Mouse (Mus musculus) spleen, postnatal 4 days (tissue): ENCODE data around the gene Prkci.

Source experiments
- DNase-seq, 2 experiments: peaks; one replicate each; pipeline ENCODE4 v3.0.0; 2022; ENCODE audit warnings: low spot score in 2 of 2

Prkci gene

GRCm38 (mm10) chr3:30995283-30995898 is at the start of gene Prkci:
Prkci (plus strand) TSS chr3:30995747.
- DNase-seq, result peak; percentile 91 to 96

- DNase-seq, result no peak
Measured at GRCm38 (mm10) chr3:30951652-30952051, 43.9 kb upstream of the Prkci start.

- DNase-seq, result no peak
Measured at GRCm38 (mm10) chr3:30952273-30953070, 43.1 kb upstream of the Prkci start.

- DNase-seq, result no peak
Measured at GRCm38 (mm10) chr3:30956327-30956726, 39.2 kb upstream of the Prkci start.

- DNase-seq, result no peak
Measured at GRCm38 (mm10) chr3:30958709-30959108, 36.8 kb upstream of the Prkci start.

- DNase-seq, result no peak
Measured at GRCm38 (mm10) chr3:30959868-30960831, 35.4 kb upstream of the Prkci start.

- DNase-seq, result no peak
Measured at GRCm38 (mm10) chr3:30963100-30963499, 32.4 kb upstream of the Prkci start.

- no peak for DNase-seq
Measured at GRCm38 (mm10) chr3:30964216-30964615, 31.3 kb upstream of the Prkci start.

- no peak for DNase-seq
Measured at GRCm38 (mm10) chr3:30965644-30966043, 29.9 kb upstream of the Prkci start.

- peak; percentile 53 to 80 for DNase-seq
Measured at GRCm38 (mm10) chr3:30968531-30969092, 26.9 kb upstream of the Prkci start.

- DNase-seq, result peak; percentile 88 to 96
Measured at GRCm38 (mm10) chr3:30969104-30969581, 26.4 kb upstream of the Prkci start, which contains the start of gene Phc3. Phc3 (minus strand) TSS chr3:30969415.

GRCm38 (mm10) chr3:30975102-30975754 is 20.3 kb upstream of the Prkci start:
- DNase-seq, result peak; percentile 70 to 87

- DNase-seq, result no peak
Measured at GRCm38 (mm10) chr3:30976991-30977603, 18.4 kb upstream of the Prkci start.

GRCm38 (mm10) chr3:30981616-30982380 is 13.7 kb upstream of the Prkci start:
- DNase-seq, result no peak

GRCm38 (mm10) chr3:30982924-30983536 is 12.5 kb upstream of the Prkci start:
- no peak for DNase-seq

- peak in 1 of 2 experiments; percentile 64 for DNase-seq
Measured at GRCm38 (mm10) chr3:30987396-30988318, 7.9 kb upstream of the Prkci start.

- DNase-seq, result no peak
Measured at GRCm38 (mm10) chr3:30992161-30992560, 3.4 kb upstream of the Prkci start.

- DNase-seq, result peak in 1 of 2 experiments; percentile 57
Measured at GRCm38 (mm10) chr3:30993066-30993573, 2.4 kb upstream of the Prkci start.
